Mouse (Mus musculus) liver, postnatal 0 days (tissue): ENCODE results near the gene Duoxa1. TPM values are rescaled to one million over a fixed set of nuclear protein-coding genes. Genes with fewer than 3 reads are reported as not detected.
"Not testable (repeated sequence)": the region's sequence is repeated elsewhere in the genome, so short reads cannot be mapped to it uniquely, and the experiment has no call there.

Experiments used
- ATAC-seq: fragments of 200-750 bp; cut with Nextera tagmentation; 2 replicates; pipeline ENCODE4 v1.8.0; 2017; ENCODE audit warnings: mild to moderate bottlenecking, moderate library complexity
- DNase-seq: peaks from one replicate; pipeline ENCODE4 v3.0.0-alpha.2; 2016
- H3K27ac ChIP-seq: fragments of 300-500 bp; sonication (generic); 2 replicates; pipeline ENCODE4 v1.5.1; 2014; ENCODE audit warnings: antibody characterized with exemption, moderate library complexity, mild to moderate bottlenecking, low read depth
- H3K27me3 ChIP-seq: fragments of 300-500 bp; sonication (generic); 2 replicates; pipeline ENCODE4 v1.6.1; 2014; ENCODE audit warnings: low read length, control low read depth, mixed read lengths; ENCODE audit not compliant: insufficient read depth
- H3K36me3 ChIP-seq: fragments of 300-500 bp; sonication (generic); replicated peaks from 2 replicates; pipeline ENCODE4 v1.6.1; 2014; ENCODE audit warnings: mild to moderate bottlenecking, control low read depth, low read length, moderate library complexity, mixed read lengths; ENCODE audit not compliant: insufficient read depth
- H3K4me1 ChIP-seq: fragments of 300-500 bp; sonication (generic); 2 replicates; pipeline ENCODE4 v1.6.1; 2014; ENCODE audit warnings: antibody characterized with exemption, mild to moderate bottlenecking, control low read depth; ENCODE audit not compliant: insufficient read depth
- H3K4me2 ChIP-seq: fragments of 300-500 bp; sonication (generic); 2 replicates; pipeline ENCODE4 v1.6.1; 2014; ENCODE audit warnings: low read depth, mild to moderate bottlenecking, low read length, moderate library complexity, mixed read lengths
- H3K4me3 ChIP-seq: fragments of 300-500 bp; sonication (generic); 2 replicates; pipeline ENCODE4 v1.5.1; 2014; ENCODE audit warnings: low read depth, low read length
- H3K9ac ChIP-seq: fragments of 300-500 bp; sonication (generic); replicated peaks from 2 replicates; pipeline ENCODE4 v1.6.1; 2014; ENCODE audit warnings: mild to moderate bottlenecking, moderate library complexity
- H3K9me3 ChIP-seq: fragments of 300-500 bp; sonication (generic); 2 replicates; pipeline ENCODE4 v1.6.1; 2016; ENCODE audit warnings: mild to moderate bottlenecking, control low read depth, low read length, mixed read lengths
- CTCF ChIP-seq: sonication (generic); IDR thresholded peaks from 2 replicates; pipeline ENCODE4 v1.5.1; 2016; ENCODE audit warnings: antibody characterized with exemption, low read depth
- EP300 ChIP-seq: IDR thresholded peaks from 2 replicates; pipeline ENCODE4 v1.6.1; 2016; ENCODE audit warnings: antibody characterized with exemption, low read depth, mild to moderate bottlenecking
- WGBS: fragments of 180-500 bp; shearing (Covaris S2); extraction: QIAGEN DNeasy Blood & Tissue Kit; methylation state at CpG from one replicate; pipeline ENCODE4 v1.1.7; 2014; ENCODE audit not compliant: insufficient replicate concordance; 5-methylcytosine and 5-hydroxymethylcytosine counted together
- polyA plus RNA-seq: library from polyadenylated mRNA; unstranded; fragments of >200 nt; fragmentation: Nextera tagmentation; extraction: Ambion mirVana; gene quantifications from 2 replicates; pipeline ENCODE4 v1.2.1, GENCODE M21; 2015

Duoxa1 gene
- polyA plus RNA-seq, 1 experiment from 2014 or later: not detected

DNA sequence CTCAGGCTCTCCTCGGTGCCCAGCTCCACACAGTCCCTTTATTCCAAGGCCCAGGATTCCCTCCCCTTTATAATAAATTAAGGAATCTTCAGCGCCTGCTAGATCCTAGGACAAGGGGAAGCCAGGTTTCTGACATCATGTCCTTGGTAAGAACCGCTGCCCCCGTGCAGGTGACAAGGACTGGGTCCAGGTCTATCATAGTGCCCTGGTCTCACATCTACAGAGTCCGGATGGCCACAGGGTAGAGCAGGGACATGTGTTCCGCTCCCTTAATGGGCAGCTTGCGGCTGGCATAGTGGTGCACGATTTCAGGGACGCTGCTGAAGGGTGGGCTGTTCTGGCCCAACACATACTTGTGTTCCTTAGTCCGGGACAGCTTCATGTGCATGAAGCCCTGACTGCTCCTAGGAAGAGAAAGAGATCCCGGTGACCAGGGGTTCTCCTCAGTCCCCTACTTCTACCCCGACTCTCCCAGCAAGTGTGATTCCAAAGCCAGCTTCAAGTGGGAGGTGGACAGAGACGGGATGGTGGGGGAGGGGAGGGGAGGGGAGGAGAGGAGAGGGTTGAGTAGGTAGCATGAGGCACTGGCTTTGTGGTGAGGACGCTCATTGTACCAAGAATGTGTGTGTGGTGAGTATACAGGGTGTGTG is 35.7 kb upstream of the Duoxa1 start:
- 27% methylated on average over 14 of the region's 14 CpGs for WGBS
- Histone ChIP-seq H3K4me1 (peaks cover 13% of the 10 kb centered on the region), H3K9me3 (no peaks in the 10 kb centered on the region), H3K4me2 (peak overlapping the region; percentile 89), H3K27me3 (no peaks in the 10 kb centered on the region), H3K9ac (peak overlapping the region; percentile 77), H3K4me3 (peak overlapping the region; percentile 69), H3K27ac (peak overlapping the region; percentile 70; the same call in 1 of the 2 replicates), H3K36me3 (0 out of 2 replicates have a peak, but pooled peaks cover 3% of the 10 kb centered on the region)
- peak; percentile 30 for DNase-seq
- TF ChIP-seq EP300 (no peak), CTCF (no peak)
- peak; percentile 47 for ATAC-seq

GRCm38 (mm10) chr2:122348531-122349131 is 35.1 kb upstream of the Duoxa1 start:
- 0 out of 2 replicates have a peak, but pooled peaks cover 3% of the 10 kb centered on the region for H3K36me3 ChIP-seq
- no peaks in the 10 kb centered on the region for H3K27me3 ChIP-seq
- H3K9me3 ChIP-seq: no peaks in the 10 kb centered on the region
- ATAC-seq (peak; percentile 91), DNase-seq (peak; percentile 87)
- H3K4me2 ChIP-seq: peak overlapping the region; percentile 89
- H3K4me3 ChIP-seq: peak overlapping the region; percentile 69
- TF ChIP-seq CTCF (peak; percentile 86), EP300 (no peak)
- H3K9ac ChIP-seq: peak overlapping the region; percentile 77
- H3K27ac ChIP-seq: peak overlapping the region; percentile 70
- H3K4me1 ChIP-seq: peaks cover 13% of the 10 kb centered on the region
- 2% methylated on average over 47 of the region's 63 CpGs for whole genome bisulfite sequencing

- WGBS: 85% methylated on average over 3 of the region's 3 CpGs
- ATAC-seq: no peak
- Histone ChIP-seq H3K9ac (no peak overlapping the region), H3K4me1 (peaks cover 13% of the 10 kb centered on the region), H3K4me3 (no peak overlapping the region), H3K27ac (no peak overlapping the region), H3K36me3 (no peaks in the 10 kb centered on the region), H3K27me3 (no peaks in the 10 kb centered on the region), H3K9me3 (no peaks in the 10 kb centered on the region), H3K4me2 (no peak overlapping the region)
- TF ChIP-seq EP300: no peak
- TF ChIP-seq CTCF: no peak
- DNase-seq: no peak
Measured at GRCm38 (mm10) chr2:122347257-122347656, 33.7 kb upstream of the Duoxa1 start.

DNA sequence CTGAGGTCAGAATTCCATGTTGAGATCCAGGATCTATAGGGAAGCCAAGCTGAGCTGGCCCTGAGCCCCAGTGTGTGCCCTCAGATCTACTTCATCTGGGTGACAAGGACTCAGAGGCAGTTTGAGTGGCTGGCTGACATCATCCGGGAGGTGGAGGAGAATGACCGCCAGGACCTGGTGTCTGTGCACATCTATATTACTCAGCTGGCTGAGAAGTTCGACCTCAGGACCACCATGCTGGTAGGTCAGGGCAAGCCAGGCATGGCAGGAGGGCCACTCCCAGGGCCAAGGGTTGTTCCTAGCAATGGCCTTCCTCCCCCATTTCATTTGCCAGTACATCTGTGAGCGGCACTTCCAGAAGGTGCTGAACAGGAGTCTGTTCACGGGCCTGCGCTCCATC is 32.6 kb upstream of the Duoxa1 start:
- H3K27me3 ChIP-seq, H3K4me2 ChIP-seq, DNase-seq, ATAC-seq, H3K27ac ChIP-seq, H3K9ac ChIP-seq, H3K9me3 ChIP-seq, H3K4me3 ChIP-seq, H3K36me3 ChIP-seq: not testable (repeated sequence)
- 83% methylated on average over 6 of the region's 6 CpGs for WGBS
- peaks cover 13% of the 10 kb centered on the region for H3K4me1 ChIP-seq

GRCm38 (mm10) chr2:122345106-122345893 is 31.8 kb upstream of the Duoxa1 start:
- Histone ChIP-seq H3K27ac (no peak overlapping the region), H3K9ac (no peak overlapping the region), H3K9me3 (no peaks in the 10 kb centered on the region), H3K4me3 (no peak overlapping the region), H3K4me2 (no peak overlapping the region), H3K36me3 (no peaks in the 10 kb centered on the region), H3K4me1 (peaks cover 13% of the 10 kb centered on the region), H3K27me3 (no peaks in the 10 kb centered on the region)
- TF ChIP-seq EP300 (no peak), CTCF (no peak)
- WGBS: 73% methylated on average over 6 of the region's 6 CpGs
- ATAC-seq (no peak), DNase-seq (no peak)

GRCm38 (mm10) chr2:122337291-122337690 is 23.8 kb upstream of the Duoxa1 start:
- H3K27me3 ChIP-seq: no peaks in the 10 kb centered on the region
- TF ChIP-seq CTCF (no peak), EP300 (no peak)
- no peaks in the 10 kb centered on the region for H3K36me3 ChIP-seq
- no peak overlapping the region for H3K4me2 ChIP-seq
- ATAC-seq (no peak), DNase-seq (no peak)
- 59% methylated on average over 21 of the region's 21 CpGs for WGBS
- no peak overlapping the region for H3K9ac ChIP-seq
- H3K4me1 ChIP-seq: no peaks in the 10 kb centered on the region
- H3K4me3 ChIP-seq: no peak overlapping the region
- no peak overlapping the region for H3K27ac ChIP-seq
- no peaks in the 10 kb centered on the region for H3K9me3 ChIP-seq
